Mouse (Mus musculus) kidney, postnatal 36 days (tissue): ENCODE measurements around the gene Thg1l.

Source experiments
- DNase-seq, 2 experiments: peaks; one replicate each; pipeline ENCODE4 v3.0.0; 2021 to 2022; ENCODE audit warnings: mixed read lengths in 2 of 2

Thg1l gene

GRCm38 (mm10) chr11:45955127-45955627 is at the start of gene Thg1l:
Gene Thg1l (minus strand): TSS chr11:45955494.
- DNase-seq = peak; percentile 95

- DNase-seq = no peak
Observed at GRCm38 (mm10) chr11:45992087-45992486, 36.8 kb upstream of the Thg1l start.

GRCm38 (mm10) chr11:45991604-45992003 is 36.3 kb upstream of the Thg1l start:
- DNase-seq = peak; percentile 14 to 50

- no peak for DNase-seq
Observed at GRCm38 (mm10) chr11:45980893-45981253, 25.6 kb upstream of the Thg1l start.

- DNase-seq = peak; percentile 44 to 70
Observed at GRCm38 (mm10) chr11:45979946-45980892, 24.9 kb upstream of the Thg1l start, which contains the start of gene Sox30. Gene Sox30 (plus strand): TSS chr11:45980310.

GRCm38 (mm10) chr11:45976061-45976460 is 20.8 kb upstream of the Thg1l start:
- no peak for DNase-seq

GRCm38 (mm10) chr11:45974466-45974865 is 19.2 kb upstream of the Thg1l start:
- DNase-seq = no peak

- DNase-seq = no peak
Observed at GRCm38 (mm10) chr11:45973635-45974034, 18.3 kb upstream of the Thg1l start.

GRCm38 (mm10) chr11:45968466-45968865 is 13.2 kb upstream of the Thg1l start:
- DNase-seq = no peak

- no peak for DNase-seq
Observed at GRCm38 (mm10) chr11:45966896-45967295, 11.6 kb upstream of the Thg1l start.

GRCm38 (mm10) chr11:45960003-45960402 is 4.7 kb upstream of the Thg1l start:
- DNase-seq = peak in 1 of 2 experiments; percentile 25

- DNase-seq = peak in 1 of 2 experiments; percentile 48
Observed at GRCm38 (mm10) chr11:45959598-45959997, 4.3 kb upstream of the Thg1l start.

GRCm38 (mm10) chr11:45947491-45947890 is 7.8 kb downstream of the Thg1l start:
- DNase-seq = no peak

GRCm38 (mm10) chr11:45946796-45947195 is 8.5 kb downstream of the Thg1l start:
- DNase-seq = no peak

- peak; percentile 94 to 99 for DNase-seq
Observed at GRCm38 (mm10) chr11:45944643-45945156, 10.6 kb downstream of the Thg1l start, which contains the start of gene Lsm11. Gene Lsm11 (minus strand): TSS chr11:45944935.

GRCm38 (mm10) chr11:45943891-45944642 is 11.2 kb downstream of the Thg1l start:
- peak in 1 of 2 experiments; percentile 27 for DNase-seq

- DNase-seq = peak in 1 of 2 experiments; percentile 9
Observed at GRCm38 (mm10) chr11:45943108-45943705, 12.1 kb downstream of the Thg1l start.

GRCm38 (mm10) chr11:45942281-45942680 is 13.0 kb downstream of the Thg1l start:
- no peak for DNase-seq

- no peak for DNase-seq
Observed at GRCm38 (mm10) chr11:45938917-45939316, 16.4 kb downstream of the Thg1l start.

GRCm38 (mm10) chr11:45937478-45937877 is 17.8 kb downstream of the Thg1l start:
- DNase-seq = no peak

- no peak for DNase-seq
Observed at GRCm38 (mm10) chr11:45932771-45933170, 22.5 kb downstream of the Thg1l start.

- DNase-seq = no peak
Observed at GRCm38 (mm10) chr11:45929541-45929940, 25.8 kb downstream of the Thg1l start.

- no peak for DNase-seq
Observed at GRCm38 (mm10) chr11:45927456-45927855, 27.8 kb downstream of the Thg1l start.
